Mouse (Mus musculus) stomach, postnatal 0 days (tissue): Measurements from ENCODE around the gene 2300002M23Rik.

ENCODE experiments used
- CTCF ChIP-seq: IDR thresholded peaks from 2 replicates; pipeline ENCODE4 v1.5.1; 2016; ENCODE audit warnings: antibody characterized with exemption, low read depth, mild to moderate bottlenecking, moderate library complexity
- EP300 ChIP-seq: optimal IDR thresholded peaks from 2 replicates; pipeline ENCODE3; 2016; ENCODE audit warnings: antibody characterized with exemption

GRCm38 (mm10) chr17:35542761-35543411 is 24.4 kb upstream of the 2300002M23Rik start:
- TF ChIP-seq CTCF (no peak), EP300 (no peak)
